Mouse (Mus musculus) urinary bladder, postnatal 14 days (tissue): ENCODE results near the gene Gm27179.
"Not testable (repeated sequence)": the region's sequence is repeated elsewhere in the genome, so short reads cannot be mapped to it uniquely, and the experiment has no call there.

Experiments used
- DNase-seq: peaks from one replicate; pipeline ENCODE4 v3.0.0; 2021; ENCODE audit warnings: low spot score

Gm27179 gene

GRCm38 (mm10) chr14:69473322-69473721 lies 39.0 kb downstream of the Gm27179 start:
- not testable (repeated sequence) for DNase-seq

- DNase-seq = not testable (repeated sequence)
These were observed 42.1 kb downstream of the Gm27179 start for GRCm38 (mm10) chr14:69470122-69470708.

- DNase-seq = not testable (repeated sequence)
These were observed 44.6 kb downstream of the Gm27179 start for GRCm38 (mm10) chr14:69467612-69468366.

GRCm38 (mm10) chr14:69464465-69464864 lies 47.9 kb downstream of the Gm27179 start:
- DNase-seq = not testable (repeated sequence)
